Mouse (Mus musculus) cerebellum, postnatal 36 days (tissue): ENCODE measurements around the gene Trpm8.

Experiments used
- DNase-seq, 2 experiments: peaks; one replicate each; pipeline ENCODE4 v3.0.0; 2021 to 2022; ENCODE audit warnings: mixed read lengths in 2 of 2

The Trpm8 gene

DNA sequence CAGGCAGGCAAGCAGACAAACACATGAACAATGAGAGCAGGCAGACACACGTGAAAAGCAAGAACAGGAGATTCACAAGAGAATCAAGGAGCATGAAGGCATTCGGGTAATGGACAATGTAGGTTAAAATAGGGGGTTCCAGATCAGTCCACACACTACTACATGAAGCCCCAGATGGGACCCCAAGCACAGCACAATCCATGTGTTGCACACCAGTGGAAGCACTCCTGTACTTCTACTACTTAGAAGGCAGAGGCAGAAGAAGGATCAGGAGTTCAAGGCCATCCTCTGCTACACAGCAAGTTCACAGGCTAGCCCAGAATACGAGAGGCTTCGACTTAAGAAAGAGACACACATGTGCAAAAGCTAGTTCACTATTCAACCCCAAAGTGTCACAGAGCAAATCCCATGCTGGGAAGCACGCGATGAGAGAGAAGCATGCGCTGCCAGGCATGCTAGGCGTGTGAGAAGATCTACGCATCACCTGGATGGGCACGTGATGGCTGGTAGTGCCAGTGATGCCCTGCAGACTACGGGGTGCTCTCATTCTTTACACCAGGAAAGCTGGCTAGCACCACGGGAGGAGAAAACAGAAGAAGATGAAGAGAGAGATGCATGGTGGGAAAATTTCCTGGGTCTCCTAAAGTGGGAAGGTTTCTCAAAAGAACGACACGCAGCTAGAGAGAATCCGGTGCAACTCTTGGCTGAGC is 8.8 kb downstream of the Trpm8 start:
- DNase-seq, result no peak

DNA sequence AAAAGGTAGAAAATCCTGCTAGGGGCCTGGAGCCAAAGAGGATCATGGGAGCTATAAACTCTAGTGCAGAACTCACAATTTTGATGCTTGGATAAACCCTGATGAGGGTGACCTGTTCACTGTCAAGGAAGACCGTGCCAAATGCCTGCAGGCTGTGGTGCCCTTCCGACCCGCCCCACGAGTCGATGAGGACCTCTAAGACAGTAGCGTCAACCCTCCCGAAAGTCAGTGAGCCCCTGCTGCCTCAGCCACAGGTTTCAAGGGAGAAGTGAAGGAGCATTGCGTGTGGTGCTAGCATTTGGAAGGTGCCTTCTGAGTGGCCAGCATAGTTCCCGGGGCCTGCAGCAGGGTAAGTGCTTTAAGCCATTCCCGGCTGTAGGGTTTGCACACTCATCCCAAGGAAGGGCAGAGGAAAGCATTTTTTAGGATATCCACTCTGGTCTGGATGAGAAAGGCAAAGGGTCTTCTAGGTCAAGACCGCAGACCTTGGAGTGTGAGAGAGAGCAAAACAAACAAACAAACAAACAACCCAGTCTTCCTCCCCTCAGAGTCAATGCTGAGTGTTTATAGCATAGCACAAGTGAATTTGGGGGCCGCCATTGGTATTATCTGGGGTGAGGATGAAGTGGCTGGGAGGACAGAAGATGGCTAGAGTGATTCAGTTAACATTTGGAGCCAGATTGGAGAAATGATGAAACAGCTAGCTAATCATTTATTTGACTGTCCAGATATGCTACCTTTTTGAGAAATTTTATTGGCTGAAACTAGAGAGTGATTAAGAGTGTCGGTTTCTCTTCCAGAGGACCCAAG is 9.6 kb downstream of the Trpm8 start:
- no peak for DNase-seq

DNA sequence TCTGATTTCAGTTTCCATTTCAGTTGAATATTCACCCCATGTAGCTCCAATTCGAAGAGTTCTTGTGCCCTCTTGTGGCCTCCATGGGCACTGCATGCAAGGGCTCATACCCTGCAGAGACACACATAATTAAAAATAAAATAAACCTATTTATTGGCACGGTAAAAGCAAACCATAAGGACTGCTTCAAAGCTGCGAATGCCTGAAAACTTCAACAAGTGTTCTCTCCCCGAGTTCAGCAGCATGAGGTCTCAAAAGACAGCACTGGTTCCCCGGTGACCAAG is 10.2 kb downstream of the Trpm8 start:
- peak; percentile 53 to 54 for DNase-seq

DNA sequence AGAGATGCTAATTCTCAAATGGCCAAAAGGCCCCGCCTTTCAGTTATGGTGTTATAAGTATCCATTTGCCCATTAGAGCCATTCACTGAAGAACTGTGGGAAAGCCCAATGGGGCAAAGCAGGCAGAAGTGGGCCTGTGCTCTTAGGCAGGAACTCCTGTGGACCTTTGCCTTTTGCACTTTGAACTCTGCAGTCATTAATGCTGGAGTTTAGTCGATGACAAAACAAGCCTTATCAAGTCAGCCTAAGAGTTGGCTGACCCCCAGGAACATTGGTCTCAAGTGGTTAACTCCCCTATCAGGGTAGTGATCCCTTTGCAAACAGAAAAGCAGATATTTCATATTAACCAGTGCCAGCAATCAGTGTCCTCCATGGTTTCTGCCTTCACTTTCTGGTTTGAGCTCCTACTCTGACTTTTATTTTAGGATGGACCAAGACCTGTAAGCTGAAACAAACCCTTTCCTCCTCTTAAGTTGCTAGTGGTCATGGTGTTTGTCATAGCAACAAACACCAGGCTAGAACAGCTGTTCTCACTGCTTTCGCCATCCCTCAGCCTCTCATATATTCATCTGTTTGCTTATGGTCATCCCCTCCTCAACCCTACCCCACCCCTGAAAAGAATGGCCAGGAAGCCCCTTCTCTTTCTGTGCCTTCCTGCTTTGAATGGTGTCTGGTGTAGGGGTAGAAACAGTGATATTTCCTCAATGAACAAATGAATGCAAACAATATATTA is 10.8 kb downstream of the Trpm8 start:
- DNase-seq, result no peak

DNA sequence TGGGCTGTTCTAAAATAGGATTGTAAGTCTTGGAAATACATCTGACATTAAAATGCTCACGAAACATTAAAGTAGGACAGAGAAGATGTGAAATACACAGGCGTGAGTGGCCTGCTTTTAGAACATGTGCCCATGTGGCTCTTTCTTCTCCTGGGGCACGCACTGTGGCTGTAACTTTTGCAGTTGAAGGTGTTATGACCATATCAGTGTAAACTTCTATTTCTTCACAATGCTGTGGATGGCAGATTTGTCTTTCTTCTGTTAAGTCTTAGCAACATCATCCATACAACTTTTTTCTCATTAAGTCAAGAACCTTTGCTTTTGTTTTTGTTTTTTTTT is 11.3 kb downstream of the Trpm8 start:
- DNase-seq, result no peak

DNA sequence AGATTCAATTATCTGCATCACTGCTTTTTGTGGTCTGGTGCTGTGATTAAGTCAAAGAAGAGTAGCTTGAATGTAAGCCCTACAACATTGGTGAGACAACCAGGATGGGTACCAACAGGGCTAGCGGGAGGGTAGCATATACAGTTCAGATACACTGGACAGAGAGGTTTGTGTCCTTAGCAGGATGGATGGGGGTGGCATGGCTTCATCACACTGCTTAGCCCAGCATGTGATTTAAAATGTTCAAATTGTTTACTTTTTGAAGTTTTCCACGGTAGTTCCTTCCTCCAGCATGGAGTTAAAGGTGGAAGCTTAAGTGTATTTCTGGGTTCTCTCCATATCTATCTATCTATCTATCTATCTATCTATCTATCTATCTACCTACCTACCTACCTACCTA is 11.7 kb downstream of the Trpm8 start:
- DNase-seq, result no peak

DNA sequence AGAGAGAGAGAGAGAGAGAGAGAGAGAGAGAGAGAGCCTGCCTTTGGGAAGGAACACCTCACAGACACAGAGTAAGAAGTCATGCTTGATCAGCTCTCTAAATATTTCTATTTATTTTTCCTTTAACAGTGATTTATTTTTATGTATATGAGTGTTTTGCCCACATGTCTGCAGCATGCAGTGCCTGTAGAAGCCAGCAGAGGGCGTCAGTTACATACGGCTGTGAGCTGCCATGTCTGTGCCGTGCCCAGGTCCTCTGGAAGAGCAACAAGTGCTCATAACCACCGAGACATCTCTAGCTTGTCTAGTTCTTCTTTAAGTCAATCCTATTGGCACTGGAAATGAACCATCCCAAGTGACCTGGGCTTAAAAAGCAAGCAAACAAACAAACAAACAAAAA is 12.5 kb downstream of the Trpm8 start:
- peak in 1 of 2 experiments; percentile 41 for DNase-seq

DNA sequence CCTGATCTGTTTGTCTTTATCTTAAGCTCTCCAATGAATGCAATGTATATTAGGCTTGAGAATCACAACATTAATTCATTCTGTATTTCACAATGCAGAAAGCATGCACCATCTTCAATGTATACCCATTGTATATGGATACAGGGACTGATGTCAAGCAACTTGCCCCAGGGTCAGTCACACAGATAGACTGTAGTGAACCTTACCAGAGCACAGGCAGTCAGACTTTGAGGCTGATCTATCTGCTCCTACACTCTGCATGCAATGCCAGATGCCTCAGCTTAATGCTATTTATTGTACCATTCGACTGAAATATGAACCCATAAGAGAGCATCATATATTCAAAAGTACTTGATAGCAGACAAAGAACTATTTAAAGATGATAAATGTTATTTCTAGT is 13.1 kb downstream of the Trpm8 start:
- DNase-seq, result no peak

DNA sequence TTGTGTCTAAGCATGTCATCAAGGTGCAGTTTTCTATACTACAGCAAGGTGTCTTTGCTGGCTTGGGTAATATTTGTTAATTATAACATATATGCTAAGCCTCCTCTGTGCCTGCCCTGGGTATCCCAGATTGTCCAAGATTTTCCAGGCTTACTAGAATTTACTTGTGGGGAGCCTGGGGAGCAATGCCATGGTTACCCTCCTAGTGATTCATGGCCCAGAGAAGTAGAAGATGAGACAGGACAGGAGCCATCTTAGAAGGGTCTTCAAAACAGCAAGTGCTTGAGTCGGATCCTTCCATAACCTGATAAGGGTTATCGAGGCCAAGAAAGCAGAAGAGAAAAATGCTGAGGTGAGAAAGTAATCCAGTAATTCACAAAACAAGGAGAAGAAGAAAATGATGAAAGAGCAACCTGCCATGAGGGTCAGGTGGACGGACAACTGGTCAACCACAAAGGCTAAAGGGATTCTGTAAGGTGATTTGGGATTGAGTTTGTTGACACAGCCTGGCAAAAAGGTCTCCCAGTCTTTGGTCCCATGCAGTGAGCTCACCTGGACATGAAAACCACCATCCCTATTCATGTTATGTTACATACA is 14.0 kb downstream of the Trpm8 start:
- DNase-seq, result no peak

DNA sequence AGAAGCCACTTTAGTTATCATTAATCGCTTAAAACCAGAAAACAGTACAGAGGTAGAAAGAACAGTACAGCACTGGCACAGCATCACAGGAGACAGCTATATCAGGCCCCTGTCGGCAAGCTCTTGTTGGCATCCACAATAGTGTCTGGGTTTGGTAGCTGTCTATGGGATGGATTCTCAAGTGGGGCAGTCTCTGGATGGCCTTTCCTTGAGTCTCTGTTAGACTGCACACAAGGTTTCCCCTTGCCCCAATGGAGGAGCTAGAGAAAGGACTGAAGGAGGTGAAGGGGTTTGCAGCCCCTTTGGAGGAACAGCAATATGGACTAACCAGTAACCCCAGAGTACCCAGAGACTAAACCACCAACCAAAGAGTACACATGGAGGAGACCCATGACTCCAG is 14.6 kb downstream of the Trpm8 start:
- no peak for DNase-seq

DNA sequence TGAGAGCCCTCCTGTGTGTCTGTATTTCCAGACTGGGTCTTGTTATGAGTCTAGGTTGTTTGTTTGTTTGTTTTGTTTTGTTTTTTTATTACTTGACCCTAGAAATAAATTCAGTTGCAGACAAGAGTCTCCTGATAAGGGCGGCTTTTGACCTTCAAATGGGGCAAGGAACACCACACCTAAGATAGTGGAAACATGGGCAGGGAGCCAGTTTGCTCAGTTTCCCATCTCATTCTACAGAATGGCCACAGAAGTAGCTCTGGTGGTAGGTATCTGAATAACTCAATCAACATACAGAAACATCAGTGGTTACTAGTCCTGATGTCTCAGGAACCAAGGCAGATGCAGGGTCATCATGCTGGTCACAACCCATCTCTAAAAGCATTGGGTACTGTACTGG is 17.2 kb downstream of the Trpm8 start:
- no peak for DNase-seq

DNA sequence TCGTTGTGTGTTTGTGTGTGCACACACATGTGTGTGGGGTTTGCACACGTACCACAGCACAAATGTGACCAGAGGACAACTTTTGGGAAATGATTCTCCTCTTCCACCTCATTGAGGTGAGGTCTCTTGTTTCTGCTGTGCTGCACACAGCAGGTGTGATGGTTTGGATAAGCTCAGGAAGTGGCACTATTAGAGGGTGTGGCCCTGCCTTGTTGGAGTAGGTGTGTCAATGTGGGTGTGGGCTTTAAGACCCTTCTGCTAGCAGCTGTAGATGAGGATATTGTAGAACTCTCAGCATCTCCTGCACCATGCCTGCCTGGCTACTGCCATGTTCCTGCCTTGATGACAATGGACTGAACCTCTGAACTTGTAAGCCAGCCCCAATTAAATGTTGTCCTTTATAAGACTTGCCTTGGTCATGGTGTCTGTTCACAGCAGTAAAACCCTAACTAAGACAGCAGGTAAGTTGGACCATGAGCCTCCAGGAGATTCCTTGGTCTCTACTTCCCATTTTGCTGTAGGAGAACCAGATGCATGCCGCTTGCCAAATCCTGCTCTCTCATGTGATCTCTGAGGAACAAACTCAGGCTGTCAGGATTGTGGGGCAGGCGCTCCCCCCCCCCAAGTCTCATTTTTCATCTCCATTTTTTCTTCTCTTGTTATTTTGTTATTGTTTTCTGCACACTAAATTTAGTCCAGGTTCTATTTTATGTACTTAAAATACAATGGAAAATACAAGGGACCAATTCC is 18.9 kb downstream of the Trpm8 start:
- no peak for DNase-seq

DNA sequence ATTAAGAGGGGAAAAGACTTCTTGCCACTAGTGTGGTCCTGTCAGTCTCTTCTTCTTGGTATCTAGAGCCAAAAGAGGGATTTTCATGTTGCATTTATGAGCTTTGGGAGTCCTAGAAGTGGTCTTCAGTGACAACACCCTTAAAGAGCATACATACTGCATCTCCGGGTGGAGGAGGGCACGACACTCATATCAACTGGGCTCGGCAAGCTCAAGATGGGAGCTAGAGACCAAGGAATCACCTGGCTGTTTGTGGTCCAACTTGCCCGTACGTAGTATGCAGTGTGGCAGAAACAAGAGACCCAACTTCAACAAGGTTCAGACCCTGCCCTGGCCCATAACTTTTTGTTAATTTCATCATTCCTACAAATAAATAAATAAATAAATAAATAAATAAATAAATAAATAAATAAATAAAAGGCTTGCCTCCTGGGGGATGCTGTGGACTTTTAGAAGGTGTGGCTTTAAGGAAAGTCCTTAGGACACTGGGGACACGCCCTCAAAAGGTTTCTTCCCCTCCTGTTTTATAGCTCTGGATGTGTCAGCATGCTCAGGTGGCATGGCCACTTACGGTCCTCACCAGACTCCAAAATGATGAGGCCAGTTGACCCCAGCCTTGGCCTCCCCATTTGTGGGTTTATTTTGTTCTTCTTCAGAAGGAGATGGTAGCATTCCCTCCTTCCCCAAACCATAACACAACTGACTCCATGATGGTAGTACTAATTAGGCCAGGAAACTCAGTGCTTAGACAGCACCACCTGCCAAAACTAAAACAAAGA is 20.2 kb downstream of the Trpm8 start:
- DNase-seq, result no peak

DNA sequence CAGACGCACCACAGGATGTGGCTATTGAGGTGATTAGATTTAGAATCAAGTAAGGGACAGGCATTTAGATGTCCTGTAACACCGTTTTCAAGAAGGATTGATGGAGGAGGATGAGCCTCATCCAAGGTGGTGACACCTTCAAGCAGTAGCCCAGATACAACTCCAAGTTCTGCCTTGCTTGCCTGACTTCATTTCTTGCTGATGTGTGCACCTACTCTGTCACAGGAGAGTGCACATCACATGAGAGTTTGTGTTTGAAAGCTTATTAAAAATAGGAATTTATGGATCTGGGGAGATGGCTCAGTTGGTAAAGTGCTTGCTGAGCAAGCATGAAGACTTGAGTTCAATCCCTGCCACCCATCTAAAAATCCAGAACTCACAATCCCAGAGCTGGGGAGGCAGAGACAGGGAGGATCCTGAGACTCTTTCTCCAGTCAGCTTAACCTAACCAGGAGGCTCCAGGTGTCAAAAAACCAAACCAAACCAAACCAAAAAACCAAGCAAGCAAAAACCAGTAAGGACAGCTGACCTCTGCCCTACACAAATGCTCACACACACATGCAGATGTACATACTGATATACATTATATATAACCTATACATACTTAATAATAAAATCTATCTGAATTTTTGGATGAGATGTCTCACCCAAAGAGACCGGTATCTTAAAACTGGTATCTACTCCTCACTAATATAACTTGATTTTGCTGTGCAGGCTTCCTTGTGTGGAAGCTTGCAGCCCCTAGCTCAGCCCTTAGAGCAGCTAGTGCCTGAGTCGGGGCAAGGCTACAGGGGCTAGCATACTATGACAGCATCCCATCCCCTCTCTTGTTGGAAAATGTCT is 21.4 kb downstream of the Trpm8 start:
- DNase-seq, result no peak

DNA sequence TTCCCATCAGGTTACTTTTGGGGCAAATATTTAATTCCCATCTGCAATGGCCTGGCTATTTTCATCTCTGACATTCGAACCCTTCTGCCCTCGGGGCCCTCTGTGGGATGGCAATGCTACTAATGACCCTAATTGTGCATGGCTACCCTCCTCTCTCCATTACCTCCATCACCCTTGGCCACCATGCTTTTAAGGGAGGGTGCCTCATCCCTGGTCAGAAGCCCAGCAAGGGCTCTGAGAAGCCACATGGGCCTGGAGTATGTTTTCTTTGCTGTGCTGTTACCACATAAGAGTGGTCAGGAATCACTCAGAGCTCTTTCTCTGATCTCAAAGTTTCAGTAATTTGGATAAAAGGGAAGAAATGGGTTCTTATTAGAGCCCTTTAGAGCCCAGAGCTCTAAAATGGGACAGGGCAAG is 22.1 kb downstream of the Trpm8 start:
- no peak for DNase-seq

DNA sequence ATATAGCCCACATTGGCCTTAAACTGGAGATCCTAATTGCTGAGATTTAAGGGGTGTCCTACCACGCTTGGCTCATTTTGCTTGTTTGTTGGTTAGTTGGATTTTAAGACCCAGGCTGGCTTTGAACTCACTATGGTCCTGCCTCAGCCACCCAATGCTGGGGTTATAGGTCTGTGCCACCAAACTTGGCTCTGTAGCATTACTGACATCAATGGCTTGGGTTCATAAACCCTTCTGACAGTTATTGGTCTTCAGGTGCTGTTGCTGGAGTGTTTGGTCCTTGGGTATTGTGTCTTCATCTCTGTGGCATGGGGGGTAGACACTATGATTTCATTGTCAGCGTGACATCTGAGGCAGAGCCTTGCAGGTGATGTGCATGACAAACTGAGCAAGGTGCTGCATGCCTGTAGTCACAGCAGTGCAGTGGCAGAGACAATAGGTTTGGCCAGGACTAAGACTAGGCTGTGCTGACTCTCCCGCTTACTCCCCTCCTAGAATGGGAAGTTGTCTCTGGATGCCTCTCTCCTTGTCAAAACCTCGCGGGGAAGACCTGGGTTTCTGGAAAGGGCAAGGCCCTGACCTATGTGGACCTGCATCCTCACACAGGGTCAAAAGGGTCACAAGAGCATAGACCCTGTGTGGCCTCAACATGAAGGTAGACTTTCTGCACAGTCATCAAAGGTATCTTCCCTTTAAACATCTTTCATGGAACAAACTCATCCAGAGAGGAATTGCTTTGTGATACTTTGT is 23.0 kb downstream of the Trpm8 start:
- no peak for DNase-seq

DNA sequence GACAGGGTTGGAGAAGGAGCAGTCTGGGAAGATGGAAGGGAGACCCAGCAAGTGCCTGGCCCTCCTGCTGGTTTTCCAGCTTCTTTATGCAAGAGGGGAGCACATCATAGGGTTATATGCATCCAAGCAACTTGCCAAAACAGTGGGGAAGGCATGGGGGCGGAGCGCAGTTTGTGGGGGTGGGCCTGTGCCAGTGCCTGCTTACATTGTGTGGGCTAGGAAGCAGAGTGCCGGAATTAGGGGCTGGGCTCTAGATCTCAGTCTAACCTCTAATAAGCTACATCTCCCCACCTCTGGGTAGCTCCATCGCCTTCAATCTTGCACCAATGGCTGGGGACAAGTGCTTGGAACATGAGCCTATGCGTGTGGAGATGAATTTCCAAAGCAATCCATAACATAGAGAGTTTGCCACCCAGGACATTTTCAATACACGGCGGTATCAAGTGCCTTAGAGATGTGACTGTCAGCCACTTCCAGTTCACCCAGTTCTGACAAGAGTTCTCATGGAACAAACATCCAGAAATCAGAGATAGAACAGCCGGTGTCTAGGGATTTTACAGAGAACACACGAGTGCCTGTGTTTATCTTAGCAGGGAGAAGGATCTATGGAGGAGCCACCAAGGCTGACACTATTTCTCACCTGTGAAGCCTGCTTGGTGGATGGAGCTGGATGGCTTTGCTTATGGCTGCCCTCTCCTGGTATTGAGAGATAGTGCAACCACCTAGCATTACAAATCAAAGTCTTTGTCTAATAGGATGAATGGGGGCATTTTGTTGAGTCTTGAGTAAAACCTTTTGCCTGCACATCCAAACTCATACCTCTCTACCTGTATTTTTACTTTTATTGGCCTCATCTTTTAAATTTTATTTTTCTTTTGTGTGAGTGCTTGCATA is 23.9 kb downstream of the Trpm8 start:
- no peak for DNase-seq

DNA sequence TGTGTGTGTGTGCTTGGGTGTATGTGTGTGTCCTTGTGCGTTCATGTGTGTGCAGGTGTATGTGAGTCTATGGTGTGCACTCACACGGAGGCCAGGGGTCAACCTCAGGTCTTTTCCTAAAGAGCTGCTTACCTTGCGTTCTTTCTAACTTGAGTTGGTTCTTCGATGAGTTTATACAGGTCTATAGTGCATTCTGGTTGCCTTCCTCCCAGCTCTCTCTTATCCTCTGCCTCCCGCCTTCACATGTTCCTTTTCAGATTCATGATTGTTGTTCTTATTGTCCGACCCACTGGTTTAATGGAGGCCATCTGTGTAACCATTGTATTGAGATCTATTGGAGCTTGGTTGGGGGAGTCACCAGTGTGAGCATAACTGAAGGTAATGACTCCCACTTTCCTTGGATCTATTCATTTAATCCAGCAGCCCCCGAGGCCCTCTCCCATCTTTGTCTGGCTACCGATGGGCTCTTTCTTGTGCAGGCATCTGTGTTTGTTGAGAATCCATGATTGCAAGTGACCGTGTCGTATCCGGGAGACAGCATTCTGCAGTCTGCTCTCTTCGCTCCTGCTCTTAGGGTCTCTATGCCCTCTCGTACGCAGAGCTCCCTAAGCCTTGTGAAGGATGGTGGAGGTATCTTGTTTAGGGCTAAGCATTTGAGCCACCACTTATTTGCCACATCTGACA is 24.7 kb downstream of the Trpm8 start:
- DNase-seq, result no peak

DNA sequence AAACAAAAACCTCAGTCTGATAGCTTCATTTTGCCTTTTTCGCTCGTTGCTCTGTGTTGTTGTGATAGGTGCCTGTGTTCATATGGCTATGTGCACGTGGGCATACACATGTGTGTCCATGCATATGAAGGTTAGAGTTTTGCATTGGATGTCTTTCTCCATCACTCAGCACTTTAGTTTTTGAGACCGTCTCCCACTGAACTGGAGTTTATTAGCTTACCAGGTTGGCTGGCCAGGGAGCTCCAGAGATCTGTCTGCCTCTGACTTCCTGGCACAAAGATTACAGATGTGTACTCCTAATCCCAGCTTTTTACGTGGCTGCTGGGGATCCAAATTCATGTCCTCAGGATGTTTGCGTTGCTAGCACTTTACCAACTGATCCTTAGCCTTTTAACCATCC is 26.3 kb downstream of the Trpm8 start:
- no peak for DNase-seq
